Mouse (Mus musculus) CD4-positive, CD25-positive, alpha-beta regulatory T cell, adult 4 months (primary cell): ENCODE measurements around the gene Samd11. TPM values are rescaled to one million over a fixed set of nuclear protein-coding genes. Genes with fewer than 3 reads are reported as not detected.

Experiments
- ATAC-seq: one replicate; pipeline ENCODE4 v1.8.0; 2017
- polyA plus RNA-seq, 2 experiments: library from polyadenylated mRNA; unstranded; fragments of 100-300 nt; shearing (Covaris generic); gene quantifications; one replicate each; pipeline ENCODE4 v1.2.1; 2017

Gene Samd11
- 1 to 10 TPM; 2.4 to 4.1 TPM for polyA plus RNA-seq

- peak; percentile 86 for ATAC-seq
Measured at GRCm38 (mm10) chr4:156255078-156255839, at the start of gene Samd11. TSS of gene Samd11 (minus strand) at chr4:156255657.

DNA sequence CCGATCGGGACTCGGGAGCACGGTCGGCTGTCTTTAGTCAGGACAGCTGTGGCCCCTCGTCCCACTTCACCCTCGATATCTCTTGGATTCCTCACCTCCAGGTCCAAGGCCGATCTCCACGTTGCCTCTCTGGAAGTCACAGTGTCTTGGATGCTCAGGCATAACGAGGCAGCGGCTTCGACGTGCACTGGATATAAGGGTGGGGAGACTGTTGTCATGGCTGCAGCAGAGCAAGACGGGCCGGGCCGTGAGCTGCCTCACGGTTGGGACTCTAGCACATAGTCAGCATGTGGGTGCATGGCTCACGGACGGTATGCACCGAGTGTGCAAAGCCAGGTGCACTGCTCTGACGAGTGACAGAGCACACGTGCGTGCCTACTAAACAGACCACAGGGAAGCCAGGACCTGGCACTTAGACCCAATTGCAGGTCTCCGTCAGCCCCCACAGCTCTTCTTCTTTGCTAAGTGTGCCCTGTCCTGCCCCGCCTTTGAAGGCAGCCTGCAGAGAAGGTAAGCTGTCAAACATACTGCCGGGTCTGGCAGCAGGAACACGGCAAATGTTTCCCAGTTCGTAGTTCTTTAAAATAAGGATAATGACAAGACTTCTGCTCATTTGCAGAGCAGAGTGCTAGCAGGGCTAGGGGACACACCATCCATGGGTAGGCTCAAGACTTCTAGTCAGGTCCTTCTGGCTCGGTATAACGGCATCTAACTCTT is 938 bp downstream of the Samd11 start:
- peak; percentile 42 for ATAC-seq

- no peak for ATAC-seq
Measured at GRCm38 (mm10) chr4:156253043-156253442, 2.4 kb downstream of the Samd11 start.

GRCm38 (mm10) chr4:156252619-156253018 is 2.8 kb downstream of the Samd11 start:
- ATAC-seq, result no peak

DNA sequence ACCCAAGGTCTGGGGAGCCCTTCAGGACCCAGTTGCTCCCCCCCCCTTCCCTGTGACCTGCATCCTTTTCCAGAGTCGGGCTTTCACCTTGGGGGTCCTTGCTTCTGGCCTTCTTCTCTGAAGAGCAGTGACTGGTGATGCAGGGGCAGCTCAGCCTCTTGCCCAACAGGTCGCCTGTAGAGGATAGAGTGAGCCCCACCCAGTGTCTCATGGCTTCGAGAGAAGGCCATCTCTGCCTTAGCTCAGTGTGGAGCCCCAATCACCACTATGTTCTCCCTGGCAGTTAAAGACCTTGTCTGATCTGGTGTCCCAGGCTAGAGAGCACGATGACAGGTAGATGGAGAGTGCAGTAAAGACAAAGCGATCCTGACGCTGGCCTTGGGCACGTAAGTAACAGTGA is 3.3 kb downstream of the Samd11 start:
- no peak for ATAC-seq

DNA sequence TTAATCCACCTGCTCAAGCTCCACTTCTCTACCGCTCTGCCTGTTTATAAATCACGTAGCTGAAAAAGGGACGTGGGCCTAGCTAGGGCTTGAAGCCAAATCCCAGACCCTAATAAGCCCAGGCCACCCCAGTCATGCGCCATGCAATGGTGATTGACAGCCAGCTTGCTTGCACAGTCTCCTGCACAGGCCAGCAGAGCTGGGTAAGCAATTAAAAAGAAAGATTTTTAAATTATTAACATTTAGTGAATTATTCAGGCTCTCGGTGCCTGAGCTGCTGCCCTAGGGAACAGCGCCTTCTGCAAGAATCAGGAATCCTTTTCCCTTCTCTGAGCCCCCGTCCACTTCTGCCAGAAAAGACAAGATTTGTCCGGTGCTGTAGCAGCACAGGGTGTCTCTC is 4.4 kb downstream of the Samd11 start:
- ATAC-seq, result no peak

DNA sequence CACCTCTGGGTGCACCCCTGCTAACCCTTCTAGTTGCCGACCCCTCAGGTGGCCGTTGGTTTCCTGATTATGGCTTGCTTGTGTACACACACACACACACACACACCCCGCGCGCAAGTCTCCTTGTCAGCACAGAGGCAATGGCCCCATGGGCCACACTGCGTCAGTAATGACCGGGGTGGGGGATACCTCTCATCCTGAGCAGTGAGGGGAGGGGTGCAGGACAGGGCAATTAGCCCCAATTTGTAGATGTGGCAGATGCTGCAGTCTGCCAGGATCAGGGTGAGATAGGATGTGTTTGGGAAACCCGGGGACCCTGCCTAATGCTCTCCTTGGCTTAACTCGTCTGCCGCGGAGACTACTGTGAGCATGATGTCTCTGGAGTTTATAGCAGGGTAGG is 5.9 kb downstream of the Samd11 start:
- ATAC-seq, result no peak

- ATAC-seq, result no peak
Measured at GRCm38 (mm10) chr4:156236651-156237447, 18.6 kb downstream of the Samd11 start.

- ATAC-seq, result peak; percentile 92
Measured at GRCm38 (mm10) chr4:156235808-156236533, 19.5 kb downstream of the Samd11 start, which contains the start of gene Noc2l. TSS of gene Noc2l (plus strand) at chr4:156236010.

- ATAC-seq, result peak; percentile 49
Measured at GRCm38 (mm10) chr4:156235360-156235770, 20.1 kb downstream of the Samd11 start.

- peak; percentile 42 for ATAC-seq
Measured at GRCm38 (mm10) chr4:156234701-156235213, 20.7 kb downstream of the Samd11 start, which contains the start of gene Plekhn1. TSS of gene Plekhn1 (minus strand) at chr4:156234857.

DNA sequence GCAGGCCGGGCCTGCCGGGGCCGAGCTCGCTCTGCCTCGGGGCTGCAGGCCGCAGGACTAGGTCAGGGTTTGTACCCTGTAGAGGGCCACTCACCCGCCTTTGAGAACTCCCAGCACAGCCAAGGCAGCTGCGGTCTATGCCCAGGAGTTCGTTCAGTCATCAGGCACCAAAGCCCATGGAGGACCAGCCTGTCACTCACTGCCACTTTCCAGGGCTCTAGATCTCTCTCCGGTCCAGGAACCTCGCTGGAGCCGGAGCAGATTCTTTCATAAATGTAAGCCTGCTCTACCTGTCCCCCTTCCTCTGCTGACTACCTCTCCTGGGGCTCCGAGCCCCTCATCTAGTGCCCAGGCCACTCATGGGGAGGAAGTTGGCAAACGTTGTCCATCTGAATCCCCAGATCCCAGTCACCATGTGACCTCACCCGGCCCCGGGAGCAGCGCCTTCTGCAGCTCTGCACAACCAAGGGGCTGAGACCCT is 21.4 kb downstream of the Samd11 start:
- no peak for ATAC-seq

DNA sequence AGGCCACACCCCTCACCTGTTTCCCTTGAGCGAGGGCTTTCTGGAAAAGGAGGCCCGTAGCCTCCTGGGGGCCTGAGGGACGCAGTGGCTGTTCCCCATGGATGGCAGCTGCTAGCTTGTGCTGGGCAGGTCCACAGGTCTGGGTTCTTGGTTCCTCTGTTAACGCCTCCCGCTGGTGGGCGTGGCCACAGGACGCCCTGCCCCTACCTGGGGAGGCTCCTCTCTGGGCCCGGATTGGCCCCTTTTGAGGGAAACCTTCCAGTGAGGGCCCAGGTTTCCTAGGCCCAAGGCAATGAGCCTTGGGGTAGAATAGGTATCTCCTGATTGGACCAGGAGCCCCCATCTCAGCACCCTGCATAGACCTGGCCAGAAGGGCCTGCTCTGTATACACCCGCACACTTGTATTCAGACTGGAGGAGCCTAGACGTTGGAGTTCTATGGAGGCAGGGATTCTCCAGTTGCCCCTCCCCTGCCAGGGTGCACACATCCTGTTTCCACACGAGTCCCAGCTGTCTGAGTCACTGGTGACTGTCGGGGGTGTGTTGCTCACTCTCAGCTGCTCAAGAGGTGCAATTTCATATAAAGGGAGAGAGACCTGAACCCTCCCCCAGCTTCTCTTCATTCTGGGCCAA is 26.9 kb downstream of the Samd11 start:
- no peak for ATAC-seq

DNA sequence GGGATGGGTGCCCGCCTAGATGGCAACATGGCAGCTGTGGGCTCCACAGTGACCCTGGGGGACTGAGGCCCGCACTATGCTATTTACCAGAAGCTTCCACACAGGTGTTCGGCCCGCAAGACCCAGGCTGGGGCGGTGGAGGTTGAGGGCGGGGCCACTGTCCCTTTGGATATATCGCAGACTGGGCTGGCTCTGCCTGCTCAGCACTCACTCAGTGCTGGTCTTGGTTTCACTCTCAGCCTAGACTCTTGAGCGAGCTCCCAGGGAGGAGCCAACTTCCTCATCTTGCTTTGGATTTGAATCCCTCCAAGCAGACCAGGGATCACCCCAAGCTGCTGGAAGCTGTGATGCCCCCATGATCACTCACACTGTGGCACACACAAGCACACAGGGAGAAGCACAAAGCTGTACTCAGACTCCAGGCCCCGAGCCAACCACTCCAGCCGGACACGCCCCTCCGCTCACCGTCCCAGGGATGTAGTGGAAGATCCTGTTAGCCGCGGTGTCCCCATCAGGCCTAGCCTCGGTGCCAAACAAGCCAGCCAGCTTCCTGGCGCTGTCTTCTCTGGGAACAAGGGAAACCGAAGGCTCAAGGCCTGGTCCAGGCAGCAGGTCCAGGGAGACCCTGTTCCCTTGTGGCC is 27.6 kb downstream of the Samd11 start:
- no peak for ATAC-seq

DNA sequence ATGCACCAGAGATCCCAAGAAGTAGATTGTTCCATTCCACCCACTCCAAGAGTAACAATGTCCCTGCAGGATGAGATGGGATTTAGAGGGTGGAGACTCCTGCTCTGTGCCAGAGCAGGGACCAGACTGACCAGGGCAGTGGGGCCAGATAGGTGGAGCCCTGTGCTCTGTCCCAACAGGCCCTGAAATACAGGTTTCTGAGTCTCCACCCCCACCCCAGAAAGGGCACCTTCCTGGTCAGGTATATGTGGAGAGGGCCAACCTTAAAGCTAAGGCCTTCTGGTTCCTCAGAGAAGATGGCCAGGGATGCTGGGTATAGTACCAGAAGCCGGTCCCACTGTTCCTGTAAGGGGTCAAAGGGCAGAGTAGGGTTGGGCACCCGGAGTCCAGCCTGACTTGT is 31.2 kb downstream of the Samd11 start:
- ATAC-seq, result no peak

DNA sequence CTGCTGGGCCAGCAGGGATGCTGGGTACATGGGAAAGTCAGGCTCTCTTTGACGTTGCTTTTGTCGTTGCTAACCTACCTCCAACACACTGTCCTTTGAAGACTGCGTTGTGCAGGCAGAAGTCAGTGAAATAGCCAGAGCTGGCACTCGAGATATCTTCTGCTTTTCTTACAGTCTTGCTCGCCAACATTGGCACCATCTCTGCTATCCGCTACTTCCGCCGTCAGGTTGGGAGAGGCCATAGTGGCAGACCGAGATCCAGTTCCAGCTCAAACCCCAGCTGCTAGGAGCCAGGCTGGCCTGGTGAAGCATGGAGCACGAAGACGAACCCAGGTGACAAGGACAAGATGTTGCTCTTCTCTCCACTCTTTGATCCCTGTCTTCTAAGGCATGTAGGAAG is 35.5 kb downstream of the Samd11 start:
- ATAC-seq, result no peak

DNA sequence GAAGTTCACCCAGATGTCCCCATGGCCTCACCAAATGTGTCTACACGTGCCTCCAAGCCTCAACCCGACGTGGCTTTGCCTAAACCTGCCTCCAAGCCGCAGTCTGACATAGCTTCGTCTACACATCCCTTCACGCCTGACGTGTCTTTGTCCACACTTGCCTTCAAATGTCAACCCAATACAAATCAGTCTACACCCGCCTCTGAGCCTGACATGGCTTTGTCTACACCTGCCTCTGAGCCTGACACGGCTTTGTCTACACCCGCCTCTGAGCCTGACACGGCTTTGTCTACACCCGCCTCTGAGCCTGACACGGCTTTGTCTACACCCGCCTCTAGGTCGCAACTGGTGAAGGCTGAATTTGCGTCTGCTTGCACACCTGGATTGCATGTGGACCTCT is 37.6 kb downstream of the Samd11 start:
- ATAC-seq, result no peak

DNA sequence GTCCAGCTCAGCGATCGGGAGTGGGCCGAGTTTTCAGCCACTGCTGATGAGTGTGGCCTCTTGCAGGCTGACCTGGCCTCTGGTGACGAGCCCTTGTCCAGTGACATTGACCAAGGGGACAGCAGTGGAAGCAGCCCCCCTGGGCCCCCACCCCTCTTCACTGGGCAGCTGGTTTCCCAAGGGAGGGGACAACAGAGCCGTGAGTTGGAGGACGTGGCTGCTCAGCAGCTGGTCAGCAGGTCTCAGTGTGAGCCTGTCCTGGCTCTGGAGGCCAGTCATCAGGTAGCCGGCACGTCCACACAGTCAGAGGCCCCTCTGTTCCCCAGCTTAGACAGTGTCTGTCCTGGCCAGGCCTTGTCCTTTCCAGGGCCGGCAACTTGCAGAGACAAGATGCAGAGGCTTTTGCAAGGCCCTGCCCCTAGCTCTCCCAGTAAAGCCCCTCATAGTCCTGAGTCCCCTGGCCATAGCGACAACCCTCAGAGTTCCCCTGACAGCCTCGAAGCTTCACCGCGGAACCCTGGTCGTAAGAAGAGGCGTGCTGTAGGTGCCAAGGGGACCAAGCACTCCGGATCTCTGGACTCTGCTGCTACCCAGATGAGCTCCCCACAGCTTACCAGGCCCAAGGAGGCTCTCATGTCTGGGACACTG is 38.3 kb downstream of the Samd11 start:
- ATAC-seq, result no peak

DNA sequence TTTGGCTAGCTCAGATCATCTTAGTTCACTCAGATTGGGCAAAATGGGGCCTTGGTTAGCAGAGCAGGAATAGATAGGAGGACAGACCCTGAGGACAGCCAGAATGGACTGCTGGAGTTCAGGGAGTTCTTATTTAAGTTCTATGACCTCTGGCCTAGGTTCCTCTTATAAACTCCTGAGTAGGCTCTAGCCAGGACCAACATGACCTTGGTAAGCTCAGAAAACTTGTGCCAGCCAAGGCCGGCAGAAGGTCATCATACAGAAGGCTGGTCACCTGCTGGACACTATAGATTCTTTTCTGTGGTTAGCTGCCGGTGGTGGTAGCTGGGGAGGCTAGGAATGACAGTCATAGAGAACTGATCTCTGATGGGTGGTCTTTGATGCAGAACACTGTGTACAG is 39.3 kb downstream of the Samd11 start:
- ATAC-seq, result no peak

DNA sequence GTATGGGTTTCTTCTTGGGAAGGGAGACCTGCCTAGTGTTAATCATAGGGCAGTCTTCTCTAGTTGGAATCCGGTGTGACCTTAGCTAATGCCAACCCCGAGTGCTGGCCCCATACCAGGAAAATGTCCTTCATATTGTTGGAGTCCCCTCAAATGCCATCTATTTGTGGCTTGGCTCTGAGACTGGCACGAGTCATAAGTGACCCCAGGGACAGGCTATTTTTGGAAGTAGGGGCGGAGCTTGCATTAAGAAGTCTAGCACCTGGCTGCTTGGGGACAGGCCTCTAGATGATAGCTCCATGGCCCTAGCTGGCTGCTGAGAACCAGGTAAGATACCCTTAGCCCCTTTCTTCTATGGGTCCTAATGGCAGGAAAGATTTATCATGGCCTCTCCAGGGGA is 39.8 kb downstream of the Samd11 start, which contains the start of gene Perm1:
Perm1 (plus strand) TSS at position 220 of the 400 bp plus-strand sequence.
- ATAC-seq, result no peak
